Mouse (Mus musculus) gastrocnemius, adult 2 months (tissue): Measurements from ENCODE around the gene Rpgrip1l. TPM values are rescaled to one million over a fixed set of nuclear protein-coding genes. Genes with fewer than 3 reads are reported as not detected.

Source experiments
- DNase-seq: peaks from one replicate; pipeline ENCODE4 v3.0.0; 2022
- H3K27ac ChIP-seq: fragments of 200-600 bp; 2 replicates; pipeline ENCODE4 v1.8.1; 2022; ENCODE audit warnings: mild to moderate bottlenecking
- H3K4me3 ChIP-seq: fragments of 200-600 bp; 2 replicates; pipeline ENCODE4 v1.8.1; 2022; ENCODE audit warnings: mild to moderate bottlenecking, moderate library complexity
- CTCF ChIP-seq: fragments of 200-600 bp; IDR thresholded peaks from 2 replicates; pipeline ENCODE4 v1.8.1; 2022; ENCODE audit warnings: antibody characterized with exemption, mild to moderate bottlenecking, moderate library complexity
- intact Hi-C: fragments of 180-260 bp; cut with DNase I; formaldehyde crosslinking; loops from one replicate; pipeline ENCODE4 v1.15.1; 2025
- total RNA-seq, 2 experiments: library from RNA; stranded (reverse); gene quantifications; 2 replicates each; pipeline ENCODE4 v1.2.3; 2021

Gene Rpgrip1l
- total RNA-seq, 2 experiments from 2014 or later, result 2.0 to 2.3 TPM

DNA sequence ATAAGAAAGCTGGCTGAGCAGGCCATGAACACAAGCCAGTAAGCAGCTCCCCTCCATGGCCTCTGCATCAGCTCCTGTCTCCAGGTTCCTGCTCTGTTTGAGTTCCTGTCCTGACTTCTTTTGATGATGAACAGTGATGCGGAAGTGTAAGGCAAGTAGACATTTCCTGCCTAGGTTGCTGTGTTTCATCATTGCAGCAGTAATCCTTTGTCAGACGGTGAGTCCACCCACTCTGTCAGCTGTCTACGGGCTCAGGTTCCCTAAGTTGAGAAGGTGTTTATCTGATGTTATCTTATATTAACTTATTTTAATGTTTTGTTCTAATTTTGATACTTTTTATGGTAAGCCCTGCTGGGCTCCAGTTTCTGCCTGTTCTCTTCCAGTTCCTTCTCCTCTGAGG, 13.0 kb upstream of the Rpgrip1l start:
- H3K27ac ChIP-seq, result no peak overlapping the region
- TF ChIP-seq CTCF, result no peak
- DNase-seq, result no peak
- no peak overlapping the region for H3K4me3 ChIP-seq
- intact Hi-C loops, result loop anchor here (5.0 kb wide), 1 partner anchor 36 kb away; no protein-coding TSS in a partner anchor

DNA sequence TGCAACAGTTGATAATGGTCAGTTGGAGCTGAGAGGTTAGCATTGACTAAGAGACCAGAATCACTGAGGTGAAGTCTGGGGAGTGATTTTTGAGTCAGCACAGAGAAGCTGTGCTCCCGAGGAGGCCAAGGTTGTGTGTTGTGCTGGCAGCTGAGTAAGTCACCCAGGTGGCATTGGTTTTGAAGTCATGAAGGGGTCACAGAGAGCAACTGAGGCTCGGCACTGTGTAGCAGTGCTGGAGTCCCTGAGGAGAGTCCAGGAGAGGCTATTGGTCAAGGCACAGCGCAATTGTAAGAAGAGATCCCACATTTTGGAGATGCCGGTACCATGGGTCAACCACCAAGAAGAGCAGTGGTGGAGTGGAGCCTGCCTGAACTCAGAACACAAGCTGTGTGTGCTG, 11.9 kb upstream of the Rpgrip1l start:
- Histone ChIP-seq H3K27ac (peak overlapping the region; percentile 90; the same call in 1 of the 2 replicates), H3K4me3 (no peak overlapping the region)
- no peak for DNase-seq
- TF ChIP-seq CTCF, result no peak
- intact Hi-C loops, result loop anchor here (5.0 kb wide), 1 partner anchor 37 kb away; no protein-coding TSS in a partner anchor

DNA sequence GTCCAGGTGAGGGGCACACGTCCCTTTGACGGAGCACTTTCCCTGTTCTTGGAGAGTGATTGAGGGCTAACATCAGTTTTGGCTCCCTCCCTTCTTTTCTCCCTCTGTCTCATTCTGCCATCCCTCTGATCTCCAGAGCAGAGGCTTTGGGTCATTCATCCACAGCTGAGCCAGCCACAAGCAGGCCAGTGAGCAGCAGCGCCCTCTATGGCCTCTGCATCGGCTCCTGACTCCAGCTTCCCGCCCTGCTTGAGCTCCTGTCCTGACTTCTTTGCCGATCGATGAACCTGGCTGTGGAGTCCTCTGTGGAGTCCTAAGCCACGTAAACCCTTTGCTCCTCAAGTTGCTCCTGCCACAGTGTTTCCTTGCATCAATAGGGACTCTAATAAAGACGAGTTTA, 11.2 kb upstream of the Rpgrip1l start:
- H3K4me3 ChIP-seq, result peak overlapping the region; percentile 59
- peak; percentile 43 for TF ChIP-seq CTCF
- peak; percentile 52 for DNase-seq
- intact Hi-C loops, result no loop called here
- H3K27ac ChIP-seq, result peak overlapping the region; percentile 90

DNA sequence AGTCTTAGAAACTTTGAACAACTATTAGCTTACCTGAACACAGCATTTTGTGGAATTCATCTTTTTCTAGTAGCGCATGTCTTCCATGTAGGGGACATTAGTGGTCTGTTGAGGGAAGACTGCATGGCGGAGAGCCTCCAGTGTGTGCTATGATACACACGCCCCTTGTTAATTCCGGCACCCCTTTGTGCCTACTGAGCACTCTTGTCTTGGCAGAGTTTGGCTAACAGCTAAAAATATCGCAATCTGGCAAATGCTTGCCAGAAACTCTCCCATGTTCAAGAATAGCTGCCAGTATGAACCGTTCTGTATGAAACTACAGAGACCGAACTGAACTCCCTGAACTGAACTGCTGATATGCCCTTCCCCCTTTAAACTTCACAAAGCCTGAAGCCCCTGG, 10.4 kb upstream of the Rpgrip1l start:
- Histone ChIP-seq H3K27ac (peak overlapping the region; percentile 90), H3K4me3 (peak overlapping the region; percentile 59)
- intact Hi-C loops, result no loop called here
- TF ChIP-seq CTCF, result no peak
- peak; percentile 53 for DNase-seq

DNA sequence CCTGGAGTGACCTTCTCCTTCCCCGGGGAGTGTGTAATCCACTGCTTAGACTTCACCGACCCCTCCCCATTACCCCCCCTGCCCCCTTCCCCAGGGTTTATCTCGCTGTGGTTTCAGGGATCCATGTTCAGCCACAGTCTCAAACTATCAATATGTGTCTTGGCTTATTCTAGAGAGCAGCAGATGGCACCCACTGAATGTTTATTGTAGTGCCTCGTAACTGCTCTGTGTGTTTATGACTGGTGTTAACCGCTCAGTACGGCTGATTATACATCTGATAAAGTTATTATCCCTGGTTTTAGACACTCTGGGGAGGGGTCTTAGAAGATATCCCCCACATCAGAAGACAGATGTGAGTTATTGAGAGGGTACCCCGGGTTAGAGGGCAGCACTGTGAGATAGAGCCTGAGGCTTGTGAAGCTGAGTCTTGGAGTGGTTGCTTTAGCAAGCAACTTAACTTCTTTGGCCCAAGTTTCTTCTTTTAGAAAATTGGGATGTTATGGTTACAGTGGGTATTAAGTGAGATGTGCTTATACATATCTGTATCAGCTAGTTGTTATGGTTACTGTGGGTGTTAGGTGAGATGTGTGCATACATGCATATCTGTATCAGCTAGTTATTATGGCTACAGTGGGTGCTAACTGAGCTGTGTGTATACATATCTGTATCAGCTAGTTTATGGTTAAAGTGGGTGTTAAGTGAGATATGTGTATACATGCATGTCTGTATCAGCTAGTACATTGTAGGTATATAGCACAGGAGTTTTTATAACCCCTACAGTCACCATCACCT, 6.1 kb upstream of the Rpgrip1l start:
- no peak for TF ChIP-seq CTCF
- Histone ChIP-seq H3K27ac (no peak overlapping the region; the same call in 1 of the 2 replicates), H3K4me3 (no peak overlapping the region)
- intact Hi-C loops, result loop anchor here (10.0 kb wide), 1 partner anchor 1046 kb away; no protein-coding TSS in a partner anchor
- DNase-seq, result no peak

DNA sequence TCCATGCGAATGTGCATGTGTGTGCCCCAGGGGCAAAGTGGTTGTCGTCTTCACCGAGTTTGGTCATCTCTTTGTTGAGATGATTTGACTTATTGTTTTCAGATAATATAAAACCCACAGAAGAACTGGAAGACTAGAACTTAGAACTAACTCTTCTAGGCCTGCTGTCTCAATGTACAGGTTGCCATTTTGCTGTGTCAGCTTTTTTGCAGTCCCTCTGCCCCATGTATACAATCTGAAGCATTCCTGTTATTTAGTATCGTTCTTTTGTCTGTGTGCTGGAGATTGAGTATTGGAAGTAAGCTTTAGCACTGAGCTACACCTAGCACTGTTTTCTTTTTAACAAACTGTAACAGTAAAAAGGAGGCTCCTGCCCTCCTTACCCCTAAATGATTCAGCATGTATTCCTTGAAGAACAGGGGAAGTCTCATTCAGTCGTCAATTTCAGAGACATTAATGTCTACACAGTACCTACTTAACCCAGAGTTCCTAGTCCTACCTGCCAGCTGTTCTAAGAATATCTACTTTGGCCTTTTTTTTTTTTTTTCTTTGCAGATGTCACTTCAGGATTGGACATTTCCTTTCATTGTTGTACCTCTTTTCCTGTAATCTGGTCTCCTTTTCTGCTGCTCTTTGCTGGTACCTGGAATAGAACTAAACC, 4.6 kb upstream of the Rpgrip1l start:
- no peak for DNase-seq
- intact Hi-C loops, result loop anchor here (2.0 to 10.0 kb wide), 2 partner anchors 59 to 1047 kb away; no protein-coding TSS in a partner anchor
- Histone ChIP-seq H3K27ac (no peak overlapping the region; the same call in 1 of the 2 replicates), H3K4me3 (no peak overlapping the region)
- no peak for TF ChIP-seq CTCF

DNA sequence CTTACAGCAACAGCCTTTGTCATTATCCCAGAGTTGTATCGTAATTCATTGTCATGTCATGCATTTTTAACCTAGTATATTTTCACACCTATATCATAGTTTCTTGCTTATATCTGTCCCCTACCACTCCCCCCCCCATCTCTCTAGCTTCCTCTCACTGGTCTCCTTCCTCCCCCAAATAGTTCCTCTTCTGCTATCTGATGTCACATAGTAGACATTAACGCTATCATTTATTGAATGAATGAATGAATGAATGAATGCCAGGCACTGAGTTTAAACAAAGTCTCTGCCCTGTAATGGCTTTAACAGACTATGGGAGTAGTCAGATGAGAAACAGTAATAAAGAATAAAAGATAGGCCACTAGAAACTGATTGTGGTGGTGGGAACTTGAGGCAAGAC, 720 bp downstream of the Rpgrip1l start:
- H3K4me3 ChIP-seq, result peak overlapping the region; percentile 82
- intact Hi-C loops, result loop anchor here (10.0 kb wide), 1 partner anchor 1052 kb away; no protein-coding TSS in a partner anchor
- no peak for TF ChIP-seq CTCF
- no peak overlapping the region for H3K27ac ChIP-seq
- DNase-seq, result no peak

DNA sequence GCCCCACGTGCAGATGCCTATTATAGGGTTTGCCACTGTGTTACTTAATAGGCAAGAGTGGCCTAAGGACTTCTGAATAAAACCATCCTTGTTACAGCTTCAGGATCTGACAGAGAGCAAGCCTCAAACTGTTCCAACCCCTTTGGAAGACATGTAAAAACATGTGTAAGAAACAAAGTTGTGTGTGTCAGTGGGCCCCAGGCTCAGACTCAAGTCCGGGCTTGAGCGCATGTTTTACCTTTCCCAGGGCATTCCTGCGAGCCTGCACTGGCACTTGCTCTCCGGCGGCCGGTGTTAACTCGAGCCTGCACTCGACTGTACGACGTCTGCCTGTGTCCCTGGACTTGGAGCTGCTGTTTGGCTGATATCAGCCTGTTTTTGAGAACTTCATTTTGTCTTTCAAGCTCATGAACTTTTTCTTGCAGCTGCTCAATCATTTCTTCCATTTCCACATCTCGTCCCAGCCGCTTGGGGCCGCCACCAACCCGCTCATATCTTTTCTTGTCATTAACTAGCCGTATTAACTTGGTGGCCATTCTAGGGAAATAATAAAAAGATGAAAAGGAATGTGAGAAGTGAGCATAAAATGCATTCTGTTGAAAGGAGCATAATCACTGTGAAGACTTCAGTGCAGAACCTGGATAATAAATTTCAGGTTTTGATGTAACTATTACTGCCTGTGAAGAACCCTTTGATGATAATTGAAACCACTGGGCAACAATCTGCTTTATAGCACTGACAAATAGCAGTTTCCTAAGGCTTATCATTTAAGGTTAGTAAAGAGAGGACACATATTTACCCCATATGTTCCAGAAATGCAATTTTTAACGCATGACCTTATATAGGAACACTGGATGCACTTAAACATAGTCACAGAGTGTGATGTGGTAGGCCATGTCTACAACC, 8.3 kb downstream of the Rpgrip1l start:
- peak; percentile 38 for DNase-seq
- Histone ChIP-seq H3K4me3 (no peak overlapping the region), H3K27ac (no peak overlapping the region)
- TF ChIP-seq CTCF, result peak; percentile 60
- intact Hi-C loops, result loop anchor here (5.0 to 10.0 kb wide), 2 partner anchors 180 to 228 kb away; no protein-coding TSS in a partner anchor

DNA sequence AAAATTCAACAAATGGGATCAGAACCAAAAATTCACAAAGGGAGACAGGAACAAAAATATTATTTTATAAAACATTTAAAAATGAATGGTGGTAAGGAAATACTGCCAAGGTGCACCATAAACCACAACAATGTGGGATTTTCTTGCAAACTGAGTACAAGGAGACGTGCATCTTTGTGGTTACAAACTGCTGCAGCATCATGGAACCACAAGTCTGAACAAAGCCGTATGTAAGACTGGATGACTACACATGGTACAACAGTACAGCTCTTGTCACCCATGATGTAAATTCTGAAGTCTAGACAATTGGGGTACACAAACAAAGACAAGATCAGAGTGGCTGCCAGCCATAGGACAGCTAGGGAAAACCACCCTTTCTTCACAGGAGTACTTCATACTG, 14.4 kb downstream of the Rpgrip1l start:
- Histone ChIP-seq H3K4me3 (no peak overlapping the region), H3K27ac (no peak overlapping the region)
- intact Hi-C loops, result no loop called here
- DNase-seq, result no peak
- TF ChIP-seq CTCF, result no peak

DNA sequence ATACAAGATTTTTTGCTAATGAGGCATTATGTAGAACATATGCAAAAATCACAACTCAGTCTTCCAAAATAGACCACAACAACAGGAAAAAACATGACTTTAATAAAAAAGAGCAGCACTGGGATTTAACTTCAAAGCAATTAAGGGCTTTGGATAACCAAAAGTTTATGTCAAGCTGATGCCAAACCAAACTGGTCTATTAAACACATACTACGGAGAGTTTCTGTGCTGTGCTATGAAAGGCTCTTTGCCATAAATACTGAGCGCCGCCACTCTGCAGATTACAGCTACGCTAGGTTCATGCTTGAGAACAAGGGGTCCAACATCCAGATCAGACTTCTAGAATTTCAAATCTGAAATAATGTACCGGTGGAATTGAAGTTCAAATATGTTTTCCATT, 17.3 kb downstream of the Rpgrip1l start:
- no peak for DNase-seq
- H3K27ac ChIP-seq, result no peak overlapping the region
- intact Hi-C loops, result no loop called here
- no peak for TF ChIP-seq CTCF
- no peak overlapping the region for H3K4me3 ChIP-seq

DNA sequence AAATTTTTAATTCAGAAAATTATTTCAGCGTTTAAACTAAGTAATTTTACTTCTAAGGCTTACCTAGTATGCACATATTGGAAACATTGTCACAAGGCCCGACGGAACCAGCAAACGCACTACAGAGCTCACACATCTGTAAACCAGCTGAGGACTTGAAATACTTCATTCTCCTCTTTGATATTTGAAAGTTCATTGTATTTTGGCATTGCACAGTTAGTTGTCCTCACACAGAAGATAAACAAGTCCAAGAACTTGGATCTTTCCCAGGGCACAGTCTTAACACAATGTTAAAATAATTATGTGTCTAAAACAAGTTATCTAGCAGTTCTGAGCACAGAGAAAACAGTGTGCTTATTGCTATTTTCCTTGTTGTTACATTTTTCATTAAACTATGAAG, 22.5 kb downstream of the Rpgrip1l start:
- Histone ChIP-seq H3K27ac (no peak overlapping the region), H3K4me3 (no peak overlapping the region)
- no peak for TF ChIP-seq CTCF
- intact Hi-C loops, result no loop called here
- no peak for DNase-seq

DNA sequence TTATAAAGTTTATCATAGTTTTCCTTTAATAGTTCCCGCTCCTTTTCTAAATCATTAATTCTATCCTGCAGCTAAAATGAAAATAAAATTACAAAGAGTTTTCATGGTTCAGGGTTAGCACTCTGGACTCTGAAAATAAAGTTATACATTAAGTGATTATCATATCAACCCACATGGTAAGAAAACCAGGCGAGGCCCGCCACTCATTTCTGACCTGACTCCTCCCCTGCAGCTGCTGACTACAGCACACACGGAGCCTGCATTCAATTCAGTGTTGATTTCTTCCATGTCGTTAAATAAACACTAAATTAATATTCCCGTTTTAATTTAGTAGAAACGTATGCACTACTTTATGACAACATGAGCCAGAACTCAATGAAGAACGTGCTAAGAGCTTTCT, 26.8 kb downstream of the Rpgrip1l start:
- Histone ChIP-seq H3K27ac (no peak overlapping the region), H3K4me3 (no peak overlapping the region)
- TF ChIP-seq CTCF, result no peak
- intact Hi-C loops, result no loop called here
- no peak for DNase-seq

DNA sequence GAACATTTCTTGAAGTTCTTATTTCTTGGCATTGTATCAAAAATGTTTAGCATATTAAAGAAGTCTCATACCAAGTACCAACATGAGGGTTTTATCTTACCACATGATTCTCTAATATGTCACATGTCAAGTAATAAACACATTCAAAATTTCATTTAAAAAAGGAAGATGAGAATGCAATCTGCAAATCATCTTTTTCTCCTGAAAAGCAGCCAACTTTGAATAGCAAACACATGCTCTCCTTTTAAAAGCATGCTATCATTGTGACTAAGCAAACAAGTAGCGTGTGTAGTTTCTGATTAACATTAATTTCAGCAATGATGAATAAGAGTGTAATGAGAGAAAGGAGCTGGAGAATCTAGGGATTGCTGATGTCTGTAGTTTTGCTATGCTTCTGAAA, 29.2 kb downstream of the Rpgrip1l start:
- H3K4me3 ChIP-seq, result no peak overlapping the region
- no peak for TF ChIP-seq CTCF

More for the DNA sequence above, 29.2 kb downstream of the Rpgrip1l start:
- intact Hi-C loops, result no loop called here
- DNase-seq, result no peak
- H3K27ac ChIP-seq, result peak overlapping the region; percentile 46; the same call in 1 of the 2 replicates
